Mouse (Mus musculus) liver, postnatal 0 days (tissue): Measurements from ENCODE around the gene Esrrg.

Experiments
- CTCF ChIP-seq: sonication (generic); IDR thresholded peaks from 2 replicates; pipeline ENCODE4 v1.5.1; 2016; ENCODE audit warnings: antibody characterized with exemption, low read depth
- EP300 ChIP-seq: IDR thresholded peaks from 2 replicates; pipeline ENCODE4 v1.6.1; 2016; ENCODE audit warnings: antibody characterized with exemption, low read depth, mild to moderate bottlenecking

GRCm38 (mm10) chr1:187872744-187873143 lies 264.2 kb downstream of the Esrrg start:
- no peak for TF ChIP-seq EP300
- TF ChIP-seq CTCF = no peak
